Mouse (Mus musculus): Measurements from ENCODE around the gene Rpl36.
"Not testable (repeated sequence)": the region's sequence is repeated elsewhere in the genome, so short reads cannot be mapped to it uniquely, and the experiment has no call there.

Rpl36 gene

DNA sequence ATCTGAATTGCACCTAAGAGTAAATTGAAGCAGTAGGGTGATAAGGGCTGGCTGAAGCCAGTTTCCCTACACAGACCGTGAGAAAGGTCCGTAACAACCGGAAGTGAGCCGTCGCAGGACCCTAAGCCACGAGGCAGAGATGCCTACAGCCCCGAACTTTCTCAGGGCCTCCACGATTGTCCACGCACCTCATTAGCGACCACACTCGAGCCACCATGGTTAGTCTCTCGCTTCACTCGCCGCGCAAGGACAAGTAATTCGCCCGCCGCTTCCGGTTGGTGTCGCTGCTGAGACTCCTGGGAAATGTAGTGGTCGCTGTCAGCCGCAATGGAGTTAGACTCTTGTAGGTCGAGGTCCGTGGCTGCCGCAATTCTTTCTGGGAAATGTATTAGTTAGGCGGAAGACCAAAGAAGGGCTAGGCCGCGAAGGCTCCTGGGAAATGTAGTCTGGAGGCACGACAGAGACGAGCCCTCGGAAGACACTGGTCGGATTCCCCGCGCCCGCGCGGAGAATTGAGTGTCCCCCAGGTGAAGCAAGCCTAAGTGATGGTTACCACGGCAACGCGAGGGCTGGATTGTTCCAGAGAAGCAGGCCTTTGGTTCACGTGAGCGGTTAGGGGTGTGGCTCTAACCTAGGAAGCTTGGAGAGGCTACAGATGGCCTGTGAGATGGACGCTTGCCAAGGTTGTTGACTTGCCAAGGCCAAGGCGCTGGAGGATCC lies 3.6 kb upstream of the Rpl36 start, which contains the start of gene 2410015M20Rik:
Gene 2410015M20Rik, minus strand, starts transcription at position 320 of the 720 bp plus-strand sequence.
- DNase-seq: peak; percentile 96

DNA sequence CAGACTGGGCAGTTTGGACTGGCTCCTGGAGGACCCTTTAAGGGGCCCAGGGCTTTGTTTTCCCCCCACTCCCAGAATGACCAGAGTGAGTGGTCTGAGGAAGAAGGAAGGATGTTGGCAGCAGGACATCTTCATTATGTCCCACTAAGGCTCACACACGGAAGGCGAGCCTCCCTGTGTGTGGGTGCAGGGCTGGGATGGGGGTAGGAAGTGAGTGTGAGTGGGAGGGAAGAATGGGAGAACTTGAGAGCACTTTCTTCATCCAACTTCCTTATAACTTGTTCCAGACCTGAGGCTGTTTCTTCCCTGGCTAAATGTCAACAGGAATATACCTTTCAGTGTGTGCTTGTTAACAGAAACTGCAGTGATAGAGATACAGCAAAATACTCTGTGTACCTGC lies 1.9 kb upstream of the Rpl36 start:
- no peak for DNase-seq

DNA sequence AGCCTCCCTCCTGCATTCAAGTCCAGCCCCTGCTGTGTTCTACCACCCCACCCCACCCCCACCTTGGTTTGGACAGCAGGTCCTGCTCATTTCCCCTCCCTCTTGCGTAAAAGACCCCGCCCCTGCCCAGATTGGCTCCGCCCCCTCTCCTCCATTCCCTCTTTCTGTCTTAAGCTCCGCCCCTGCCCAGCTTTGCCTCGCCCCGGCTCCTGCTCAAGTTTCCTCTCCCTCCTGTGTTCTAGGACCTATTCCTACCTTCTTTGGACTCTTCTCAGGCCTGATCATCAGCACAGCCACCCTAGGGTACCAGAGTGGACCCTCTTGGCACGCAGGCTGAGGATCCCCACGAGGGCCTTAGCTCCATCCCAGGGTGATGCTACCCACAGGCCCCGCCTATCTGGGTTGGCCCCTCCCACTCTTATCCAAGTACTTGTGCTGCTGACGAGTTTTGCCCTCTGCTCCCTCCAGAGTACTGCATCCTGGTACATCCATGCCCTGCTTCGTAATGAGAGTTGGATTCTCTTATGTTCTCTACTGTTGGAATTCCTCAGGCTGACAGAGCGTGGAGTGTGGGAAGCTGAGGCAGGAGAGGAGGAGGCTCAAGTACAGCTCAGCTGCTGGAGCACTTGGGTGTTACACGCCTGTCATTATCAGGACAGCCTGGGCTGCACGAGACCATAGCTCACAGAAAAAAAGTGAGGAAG lies 1.2 kb upstream of the Rpl36 start:
- no peak for DNase-seq

DNA sequence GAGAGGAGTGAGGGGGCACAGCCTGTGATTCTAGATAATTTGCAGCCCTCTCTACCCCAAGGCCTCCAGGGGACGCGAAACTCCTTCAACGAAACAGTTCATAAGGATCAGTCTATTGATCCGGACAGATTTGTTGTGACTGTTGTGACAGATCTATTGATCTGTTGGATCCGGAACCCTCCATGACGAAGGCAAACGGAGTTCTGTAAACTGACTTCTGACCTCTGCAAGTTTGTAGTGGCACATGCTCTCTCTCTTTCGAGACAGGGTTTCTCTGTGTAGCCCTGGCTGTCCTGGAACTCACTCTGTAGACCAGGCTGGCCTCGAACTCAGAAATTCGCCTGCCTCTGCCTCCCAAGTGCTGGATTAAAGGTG lies 664 bp upstream of the Rpl36 start:
- DNase-seq: not testable (repeated sequence)

DNA sequence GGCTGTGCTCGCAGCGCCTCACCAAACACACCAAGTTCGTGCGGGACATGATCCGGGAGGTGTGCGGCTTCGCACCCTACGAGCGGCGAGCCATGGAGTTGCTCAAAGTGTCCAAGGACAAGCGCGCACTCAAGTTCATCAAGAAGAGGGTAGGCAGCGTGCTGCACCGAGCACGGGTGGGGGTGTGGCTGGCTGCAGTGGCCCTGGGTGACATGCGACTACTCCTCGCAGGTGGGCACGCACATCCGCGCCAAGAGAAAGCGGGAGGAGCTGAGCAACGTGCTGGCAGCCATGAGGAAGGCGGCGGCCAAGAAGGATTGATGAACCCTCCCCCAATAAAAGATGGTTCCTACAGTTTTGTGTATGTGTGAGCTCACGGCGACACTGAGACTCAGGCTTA lies 677 bp downstream of the Rpl36 start:
- DNase-seq: not testable (repeated sequence)

DNA sequence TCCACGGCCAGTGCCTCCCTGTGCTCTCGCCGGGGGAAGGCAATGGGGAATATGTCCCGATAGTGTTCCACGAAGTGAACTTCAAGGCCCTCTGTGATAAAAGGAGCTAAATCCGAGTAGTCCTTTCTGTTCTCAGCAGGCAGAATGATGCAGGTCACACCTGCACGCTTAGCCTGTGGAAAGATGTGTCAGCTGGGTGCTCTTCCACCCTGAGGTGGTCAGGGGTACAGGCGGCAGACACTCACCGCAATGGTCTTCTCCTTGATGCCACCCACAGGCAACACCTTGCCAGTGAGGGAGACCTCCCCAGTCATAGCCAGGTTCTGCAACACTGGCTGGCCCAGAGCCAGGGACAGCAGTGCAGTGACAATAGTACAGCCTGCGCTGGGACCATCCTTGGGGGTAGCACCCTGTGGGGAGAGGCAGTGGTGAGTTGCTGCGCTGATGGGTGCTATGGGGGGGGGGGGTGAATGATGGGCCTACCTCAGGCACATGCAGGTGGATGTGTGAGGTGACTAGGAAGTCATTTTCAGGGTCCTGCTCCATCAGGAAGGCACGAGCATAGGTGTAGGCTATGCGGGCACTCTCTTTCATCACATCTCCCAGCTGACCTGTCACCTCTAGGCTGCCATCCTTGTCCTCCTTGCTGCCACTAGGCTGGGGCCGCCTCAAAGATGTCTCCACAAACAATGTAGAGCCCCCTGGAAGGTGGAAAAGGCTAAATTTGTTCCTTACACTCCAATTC lies 1.3 kb downstream of the Rpl36 start:
- DNase-seq: no peak

DNA sequence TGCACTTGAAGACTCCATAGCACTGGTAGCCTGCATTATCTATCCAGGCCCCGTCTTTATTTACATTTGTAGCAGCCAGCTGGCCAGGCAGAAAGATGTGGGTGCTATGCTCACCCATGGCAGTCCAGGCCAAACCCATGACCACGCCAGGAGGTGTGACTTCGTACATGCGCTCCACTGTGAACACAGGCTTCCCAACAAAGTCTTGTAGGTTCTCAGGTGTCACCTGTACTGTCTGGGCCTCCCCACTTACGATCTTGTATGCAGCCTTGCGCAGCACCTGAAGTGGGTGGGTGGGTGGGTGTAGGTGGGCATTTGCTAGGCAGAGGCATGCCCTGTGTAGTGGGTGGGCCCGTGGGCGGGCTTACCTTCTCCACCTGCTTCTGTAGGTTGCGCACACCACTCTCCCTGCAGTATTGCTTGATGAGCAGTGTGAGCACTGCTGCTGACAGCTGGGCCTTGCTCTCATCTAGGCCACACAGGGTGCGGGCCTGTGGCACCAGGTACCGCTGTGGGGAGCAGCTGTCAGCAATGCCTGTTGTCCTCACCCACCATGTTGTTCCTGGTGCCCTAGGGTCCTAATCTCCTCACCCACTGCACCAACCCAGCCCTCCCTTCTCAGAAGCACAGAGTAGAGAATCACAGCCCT lies 2.0 kb downstream of the Rpl36 start:
- no peak for DNase-seq

DNA sequence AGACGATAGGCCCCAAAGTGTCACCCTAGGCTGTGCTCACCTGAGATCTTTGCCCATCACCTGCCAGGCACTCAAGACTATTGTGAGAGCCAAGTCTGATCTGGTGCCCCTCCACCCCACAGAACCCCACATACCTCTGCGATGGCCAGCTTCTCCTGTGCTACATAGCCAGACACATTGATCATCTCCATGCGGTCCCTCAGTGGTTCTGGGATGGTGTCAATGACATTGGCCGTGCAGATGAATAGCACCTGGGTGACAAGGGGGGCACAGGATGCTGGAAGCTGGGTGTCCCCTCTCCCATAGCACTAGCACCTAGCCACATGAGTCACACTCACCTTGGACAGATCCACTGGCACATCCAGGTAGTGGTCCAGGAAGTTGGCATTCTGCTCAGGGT lies 2.6 kb downstream of the Rpl36 start:
- no peak for DNase-seq

DNA sequence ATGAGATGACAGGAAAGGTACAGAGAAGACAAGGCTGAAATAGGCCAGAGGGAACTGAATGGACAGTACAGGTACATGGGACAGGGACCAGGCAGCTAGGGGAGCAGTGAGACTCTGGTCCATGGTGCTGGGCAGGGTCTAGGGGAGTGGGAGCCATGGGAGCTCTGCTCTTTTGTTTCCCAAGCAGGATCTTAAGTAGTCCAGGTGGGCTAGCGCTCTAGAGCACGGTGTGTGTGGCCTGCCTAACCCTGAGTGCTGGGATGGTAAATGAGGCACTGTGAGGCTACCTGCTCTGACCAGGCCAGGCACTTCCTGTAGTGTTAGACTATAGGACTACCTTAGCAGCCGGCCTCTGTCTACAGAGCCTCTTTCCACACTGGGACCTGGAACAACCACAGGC lies 3.5 kb downstream of the Rpl36 start:
- no peak for DNase-seq

DNA sequence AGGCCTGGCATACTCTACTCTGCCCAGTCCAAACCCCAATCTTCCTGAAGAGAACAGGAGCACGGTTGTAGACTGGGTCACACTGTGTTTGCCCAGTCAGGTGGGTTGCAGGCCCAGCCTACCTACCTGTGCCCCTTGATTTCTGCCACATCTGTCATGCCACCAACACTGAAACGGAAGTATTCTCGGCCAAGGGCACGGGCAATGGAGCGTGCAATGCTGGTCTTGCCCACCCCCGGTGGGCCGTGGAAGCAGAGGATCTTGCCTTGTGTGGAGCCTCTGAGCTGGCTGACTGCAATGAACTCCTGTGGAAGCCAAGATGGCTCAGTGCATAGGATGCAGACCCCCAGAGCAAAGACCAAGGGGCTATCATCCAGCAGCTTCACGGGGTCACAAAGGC lies 4.4 kb downstream of the Rpl36 start:
- DNase-seq: no peak

DNA sequence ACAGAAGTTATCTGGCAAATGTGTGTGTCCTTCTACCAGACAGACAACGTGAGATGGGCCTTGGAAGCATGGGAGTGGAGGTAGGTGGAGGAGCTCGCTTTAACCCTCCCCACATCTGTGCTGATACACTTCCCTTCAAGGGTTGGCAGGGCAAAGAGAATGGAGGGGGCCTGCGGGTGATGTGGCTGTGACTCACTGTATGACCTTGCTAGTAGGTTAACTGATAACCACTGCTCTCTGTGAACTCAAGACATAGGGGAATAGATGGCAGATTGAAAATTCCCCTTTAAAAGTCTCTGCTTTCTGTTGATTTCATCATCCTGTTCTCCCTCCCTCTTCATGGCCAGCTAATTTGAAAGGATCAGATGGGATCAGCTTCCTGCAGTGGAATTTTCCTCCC lies 12.3 kb downstream of the Rpl36 start:
- no peak for DNase-seq

DNA sequence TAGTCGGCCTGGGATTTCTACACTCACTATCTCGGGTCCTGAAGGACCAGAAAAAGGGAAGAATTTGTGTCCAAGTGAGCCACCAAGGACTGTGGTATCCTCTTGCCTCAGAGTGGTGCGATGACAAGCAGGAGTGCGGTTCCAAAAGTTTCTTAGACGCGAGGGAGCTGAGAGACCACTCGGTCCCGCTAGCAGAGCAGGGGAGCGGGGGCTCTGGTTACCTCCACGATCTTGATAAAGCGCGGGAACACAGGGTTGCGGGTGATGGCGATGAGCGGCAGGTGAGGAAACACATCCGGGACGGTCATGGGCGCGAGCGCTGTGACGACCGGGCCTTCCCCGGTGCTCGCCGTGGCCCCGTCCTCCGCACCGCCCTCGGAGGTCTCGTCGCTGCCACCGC lies 13.0 kb downstream of the Rpl36 start:
- peak; percentile 45 for DNase-seq

DNA sequence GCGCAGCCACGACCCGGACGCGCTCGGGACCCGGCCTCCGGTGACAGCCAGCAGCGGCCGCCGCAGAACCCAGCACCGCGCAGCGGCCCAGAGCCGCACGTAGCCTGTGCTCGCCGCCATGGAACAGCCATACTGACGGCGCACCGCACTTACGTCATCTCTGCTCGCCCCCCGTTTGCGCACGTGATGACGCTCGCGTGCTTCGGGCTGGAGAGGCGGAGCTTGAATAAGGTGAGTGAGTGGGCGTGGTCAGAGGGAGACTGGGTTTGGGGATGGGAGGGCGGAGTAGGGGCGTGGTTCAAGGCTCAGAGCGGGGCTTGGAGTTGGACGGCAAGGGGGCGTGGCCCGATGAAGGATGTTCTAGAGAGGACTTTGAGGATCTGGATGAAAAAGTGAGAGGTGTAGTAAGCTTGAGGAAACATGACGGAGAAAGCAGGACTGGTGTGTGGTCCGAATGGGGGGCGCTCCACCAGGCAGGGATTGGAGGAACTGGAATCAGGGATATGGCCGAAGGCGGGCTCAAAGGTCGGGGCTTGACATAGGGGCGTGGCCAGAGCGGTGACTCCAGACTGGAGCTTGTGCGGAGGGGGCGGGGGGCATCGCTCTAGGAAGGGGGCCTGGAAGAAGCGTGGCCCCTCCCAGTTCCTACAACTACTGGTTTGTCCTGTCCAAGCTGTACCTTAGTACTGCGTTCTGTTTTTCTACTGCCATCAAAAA lies 13.7 kb downstream of the Rpl36 start, which contains the start of gene Lonp1:
Gene Lonp1, minus strand, starts transcription at position 134 of the 717 bp plus-strand sequence.
- DNase-seq: peak; percentile 95

DNA sequence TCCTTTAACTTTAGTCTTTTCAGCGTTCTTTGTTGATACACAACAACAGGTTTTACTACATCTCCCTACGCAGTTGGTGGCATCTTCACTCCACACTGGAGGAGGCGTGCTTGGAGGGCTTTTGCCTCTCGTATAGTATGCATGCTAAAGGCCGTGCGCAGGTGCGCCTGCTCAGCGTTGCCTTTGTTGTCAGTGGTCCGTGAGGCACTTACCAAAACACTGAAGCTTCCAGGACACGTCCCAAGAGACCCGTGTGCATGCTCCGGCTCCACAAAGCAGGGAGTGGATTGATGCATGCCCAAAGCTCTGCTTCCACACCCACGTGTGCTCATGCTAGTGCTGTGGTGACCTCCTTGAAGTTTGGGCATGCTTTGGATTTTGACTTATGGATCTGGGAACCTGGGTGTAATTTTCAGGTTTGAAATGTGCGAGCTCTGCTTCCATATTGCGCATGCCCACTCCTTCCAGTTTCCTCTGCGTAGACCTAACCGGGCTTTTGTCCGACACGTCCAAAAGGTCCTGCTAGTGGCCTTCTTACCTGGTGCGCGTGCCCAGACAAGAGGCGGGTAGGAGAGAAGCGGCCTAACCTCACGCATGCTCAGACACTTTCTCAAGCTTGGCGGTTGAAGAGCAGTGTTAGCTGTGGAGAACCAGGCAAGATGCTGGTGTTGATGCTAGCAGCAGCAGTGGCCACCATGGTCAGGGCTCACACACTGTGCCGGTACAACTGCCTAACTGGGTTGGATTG lies 14.5 kb downstream of the Rpl36 start, which contains the start of gene Catsperd:
Gene Catsperd, plus strand, starts transcription at position 614 of the 748 bp plus-strand sequence.
- DNase-seq: no peak

DNA sequence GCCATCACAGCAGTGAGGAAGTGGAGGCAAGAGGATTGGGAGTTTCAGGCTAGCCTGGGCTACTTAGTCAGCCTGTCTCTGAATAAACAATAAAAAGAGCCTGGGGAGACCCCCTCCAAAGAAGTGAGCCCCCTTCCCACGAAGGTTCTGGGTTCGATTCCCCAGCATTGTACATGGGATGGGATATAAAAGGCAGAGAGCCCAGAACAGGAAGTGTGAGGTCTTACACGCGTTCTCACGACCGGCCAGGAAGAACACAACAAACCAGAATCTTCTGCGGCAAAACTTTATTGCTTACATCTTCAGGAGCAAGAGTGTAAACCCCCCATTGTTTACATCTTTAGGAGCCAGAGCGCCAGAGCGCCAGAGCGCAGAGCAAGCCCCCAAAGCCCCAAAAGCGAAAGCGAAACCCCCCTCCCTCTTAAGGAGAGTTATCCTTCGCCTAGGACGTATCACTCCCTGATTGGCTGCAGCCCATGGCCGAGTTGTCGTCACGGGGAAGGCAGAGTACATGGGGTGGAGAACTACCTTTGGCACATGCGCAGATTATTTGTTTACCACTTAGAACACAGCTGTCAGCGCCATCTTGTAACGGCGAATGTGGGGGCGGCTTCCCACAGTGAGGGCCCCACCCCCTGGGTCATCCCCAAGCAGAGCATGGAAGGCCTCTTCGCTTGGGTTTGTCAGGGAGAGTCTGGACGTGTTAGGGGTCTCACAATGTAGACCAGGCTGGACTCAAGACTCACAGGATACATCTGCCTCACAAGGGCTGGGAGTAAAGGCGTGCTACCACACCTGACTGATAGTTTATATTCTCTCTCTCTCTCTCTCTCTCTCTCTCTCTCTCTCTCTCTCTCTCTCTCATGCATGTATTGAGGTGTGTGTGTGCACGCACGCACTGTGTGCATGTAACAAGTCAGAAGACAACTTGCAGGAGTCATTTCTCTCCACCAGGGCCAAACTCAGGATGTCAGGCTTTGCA lies 16.9 kb downstream of the Rpl36 start:
- DNase-seq: not testable (repeated sequence)

DNA sequence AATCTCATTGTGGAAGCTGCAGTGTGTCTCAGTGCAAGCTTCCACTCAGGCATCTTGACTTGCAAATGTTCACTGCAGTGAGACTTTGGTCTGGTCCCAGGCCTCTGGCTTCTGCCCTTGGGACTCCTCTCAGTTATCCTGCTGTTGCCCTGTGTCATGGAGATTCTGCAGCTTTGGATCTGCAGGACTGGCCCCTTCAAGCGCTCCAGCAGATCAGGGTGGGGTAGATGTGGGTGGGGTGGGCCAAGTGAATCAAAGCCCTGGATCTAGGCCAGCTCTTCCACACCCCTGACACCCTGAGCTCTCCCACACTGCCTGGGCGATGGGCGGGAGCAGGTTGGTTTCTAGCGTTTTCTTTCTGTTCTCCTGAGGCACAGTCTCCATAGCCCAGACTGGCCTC lies 18.6 kb downstream of the Rpl36 start:
- no peak for DNase-seq

DNA sequence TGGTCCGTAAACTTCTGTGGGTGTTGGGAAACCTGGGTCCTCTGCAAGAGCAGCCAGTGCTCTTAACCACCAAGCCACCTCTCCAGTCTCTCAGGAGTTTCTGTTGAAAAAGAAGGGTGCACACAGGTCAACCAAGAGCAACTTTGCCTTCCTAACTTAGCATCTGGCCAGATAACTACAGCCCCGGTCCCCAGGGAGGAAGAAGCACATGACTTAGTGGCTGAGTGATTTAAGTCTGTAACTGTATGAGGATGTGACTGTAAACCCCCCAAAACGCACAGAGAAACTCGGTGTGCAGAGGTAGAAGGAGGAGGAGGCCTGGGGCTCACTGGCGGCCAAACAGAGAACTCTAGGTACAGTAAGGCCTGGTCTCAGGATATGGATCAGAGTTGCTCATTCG lies 20.8 kb downstream of the Rpl36 start:
- DNase-seq: no peak

DNA sequence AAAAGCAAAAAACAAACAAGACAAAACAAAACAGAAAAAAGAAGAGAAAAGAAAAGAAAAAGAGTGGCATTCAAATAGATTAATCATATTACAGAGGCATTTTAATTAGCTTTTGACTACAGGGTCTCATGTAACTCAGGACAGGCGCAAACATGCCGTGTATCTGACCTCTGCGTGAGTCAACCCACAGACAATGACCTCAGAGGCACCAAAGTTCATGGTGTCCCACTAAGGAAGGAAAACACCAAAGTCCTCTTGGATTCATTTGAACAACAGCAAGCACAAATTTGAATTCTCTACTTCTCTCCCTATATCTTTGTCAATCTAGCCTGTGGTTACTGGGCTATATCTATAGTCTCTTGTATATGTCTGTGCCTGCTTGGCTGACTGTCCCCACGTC lies 30.0 kb downstream of the Rpl36 start:
- DNase-seq: no peak

DNA sequence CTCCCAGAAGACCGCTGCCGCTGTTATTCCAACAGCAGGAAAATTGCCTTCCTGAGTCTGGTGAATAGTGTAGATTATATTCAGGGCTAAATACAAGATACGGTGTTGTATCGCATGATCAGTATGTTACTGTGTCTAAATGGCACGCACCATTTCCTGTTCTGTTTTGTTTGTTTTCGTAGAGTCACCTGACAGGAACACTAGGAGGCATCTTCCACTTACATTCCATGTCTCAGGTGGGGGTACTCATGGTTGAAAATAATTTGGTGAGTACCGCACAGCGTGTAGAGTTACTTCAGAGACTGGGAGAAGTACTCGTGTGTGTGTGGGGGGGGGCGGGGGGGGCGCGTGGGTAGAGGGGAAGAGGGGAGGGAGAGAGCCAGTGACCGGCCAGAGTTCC lies 34.3 kb downstream of the Rpl36 start:
- no peak for DNase-seq

DNA sequence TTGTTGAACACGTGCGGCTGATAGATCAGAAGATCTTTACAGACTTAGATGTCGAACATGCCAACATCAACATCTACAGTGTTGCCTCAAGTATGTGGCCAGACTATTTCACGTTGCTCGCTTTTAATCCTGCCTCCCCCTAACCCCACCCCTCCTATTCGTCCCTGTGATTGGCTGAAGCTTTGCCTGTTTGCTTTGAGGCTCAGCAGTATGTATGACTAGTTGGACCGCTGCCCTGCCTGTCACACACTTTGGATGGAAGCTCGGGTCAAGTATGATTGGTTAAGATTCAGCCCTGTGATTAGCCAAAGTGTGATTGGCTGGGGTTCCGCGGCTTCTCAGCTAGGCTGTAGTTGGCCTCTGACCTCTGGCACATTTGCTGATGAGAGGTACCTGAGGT lies 38.6 kb downstream of the Rpl36 start:
- DNase-seq: no peak

DNA sequence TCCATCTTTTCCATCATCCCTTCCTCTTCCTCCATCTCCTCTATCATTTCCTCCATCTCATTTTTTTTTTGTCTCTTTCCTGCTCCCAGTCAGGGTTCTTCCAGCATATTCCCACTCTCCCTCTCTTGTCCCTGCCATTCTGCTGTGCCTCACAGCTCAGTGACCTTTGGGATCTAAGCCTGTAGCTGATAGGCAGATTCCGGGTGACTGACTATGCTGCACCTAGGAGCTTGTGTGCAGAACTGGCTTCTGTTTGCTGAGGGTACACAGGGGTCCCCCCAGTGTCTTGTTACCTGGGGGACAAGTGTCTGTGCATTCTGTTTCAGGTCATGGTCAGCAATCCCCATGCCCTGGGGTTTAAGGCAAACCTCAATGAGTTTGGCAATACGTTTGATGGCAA lies 41.6 kb downstream of the Rpl36 start:
- DNase-seq: no peak
